Mouse (Mus musculus): ENCODE results near the gene Dlg2. TPM values are rescaled to one million over a fixed set of nuclear protein-coding genes. Genes with fewer than 3 reads are reported as not detected.

The Dlg2 gene
- polyA plus RNA-seq, 1 experiment = 6.0 TPM

- no peak overlapping the region for H3K4me3 ChIP-seq (ENCODE audit: control insufficient read depth, insufficient read depth, low read length)
- TF ChIP-seq POLR2A (IDR thresholded peaks at IDR 0.05; ENCODE audit: control insufficient read depth, extremely low read depth, insufficient read depth, low read length, poor library complexity) = no peak
- H3K27me3 ChIP-seq (ENCODE audit: control insufficient read depth, insufficient read depth, low read length) = no peaks in the 10 kb centered on the region
- H3K36me3 ChIP-seq (ENCODE audit: control insufficient read depth, insufficient read depth, low read length) = no peaks in the 10 kb centered on the region
- no peak overlapping the region for H3K27ac ChIP-seq (ENCODE audit: control insufficient read depth, insufficient read depth, low read length)
- no peaks in the 10 kb centered on the region for H3K4me1 ChIP-seq (replicated peaks; ENCODE audit: control insufficient read depth, insufficient read depth, low read length)
- 86% methylated on average over 5 of the region's 5 CpGs for WGBS
- DNase-seq = no peak
Measured at GRCm38 (mm10) chr7:91412109-91412508, 935.6 kb downstream of the Dlg2 start.

DNA sequence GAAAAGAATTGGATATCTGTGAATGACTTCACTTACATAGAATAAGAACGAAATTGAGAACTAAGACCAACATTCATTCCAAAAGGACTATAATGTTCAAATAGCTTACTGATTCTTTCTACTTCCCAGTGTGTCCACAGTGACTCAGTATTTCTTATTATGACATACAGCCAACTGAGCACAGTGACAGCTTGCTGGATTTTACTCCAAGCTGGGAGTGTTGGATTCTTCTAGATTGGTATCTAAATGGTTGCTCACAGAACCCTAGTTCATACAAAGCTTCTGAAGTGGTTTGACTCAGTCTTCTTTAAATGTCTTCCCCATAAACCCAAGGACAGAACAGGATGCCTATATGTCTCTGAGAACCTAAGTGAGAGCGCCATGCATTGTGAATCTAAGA, 937.7 kb downstream of the Dlg2 start:
- 77% methylated on average over 2 of the region's 2 CpGs for WGBS

GRCm38 (mm10) chr7:91414749-91415148, 938.3 kb downstream of the Dlg2 start:
- DNase-seq = no peak
- TF ChIP-seq POLR2A (IDR thresholded peaks at IDR 0.05; ENCODE audit: control insufficient read depth, extremely low read depth, insufficient read depth, low read length, poor library complexity) (no peak), CTCF (IDR thresholded peaks at IDR 0.05; ENCODE audit: borderline replicate concordance, control insufficient read depth, extremely low read depth, insufficient read depth, low read length, poor library complexity) (no peak)
- Histone ChIP-seq H3K4me1 (replicated peaks; ENCODE audit: control insufficient read depth, insufficient read depth, low read length) (no peaks in the 10 kb centered on the region), H3K4me3 (ENCODE audit: control insufficient read depth, insufficient read depth, low read length) (no peak overlapping the region), H3K36me3 (ENCODE audit: control insufficient read depth, insufficient read depth, low read length) (no peaks in the 10 kb centered on the region), H3K27ac (ENCODE audit: control insufficient read depth, insufficient read depth, low read length) (no peak overlapping the region), H3K27me3 (ENCODE audit: control insufficient read depth, insufficient read depth, low read length) (no peaks in the 10 kb centered on the region)
- 94% methylated on average over 2 of the region's 2 CpGs for WGBS

More for the DNA sequence above, 937.7 kb downstream of the Dlg2 start:
- H3K27ac ChIP-seq (ENCODE audit: control insufficient read depth, insufficient read depth, low read length) = no peak overlapping the region
- no peak overlapping the region for H3K4me3 ChIP-seq (ENCODE audit: control insufficient read depth, insufficient read depth, low read length)
- no peaks in the 10 kb centered on the region for H3K27me3 ChIP-seq (ENCODE audit: control insufficient read depth, insufficient read depth, low read length)
- H3K4me1 ChIP-seq (replicated peaks; ENCODE audit: control insufficient read depth, insufficient read depth, low read length) = no peaks in the 10 kb centered on the region
- DNase-seq = no peak
- TF ChIP-seq POLR2A (IDR thresholded peaks at IDR 0.05; ENCODE audit: control insufficient read depth, extremely low read depth, insufficient read depth, low read length, poor library complexity) = no peak
- no peak for TF ChIP-seq CTCF (IDR thresholded peaks at IDR 0.05; ENCODE audit: borderline replicate concordance, control insufficient read depth, extremely low read depth, insufficient read depth, low read length, poor library complexity)
- H3K36me3 ChIP-seq (ENCODE audit: control insufficient read depth, insufficient read depth, low read length) = no peaks in the 10 kb centered on the region

DNA sequence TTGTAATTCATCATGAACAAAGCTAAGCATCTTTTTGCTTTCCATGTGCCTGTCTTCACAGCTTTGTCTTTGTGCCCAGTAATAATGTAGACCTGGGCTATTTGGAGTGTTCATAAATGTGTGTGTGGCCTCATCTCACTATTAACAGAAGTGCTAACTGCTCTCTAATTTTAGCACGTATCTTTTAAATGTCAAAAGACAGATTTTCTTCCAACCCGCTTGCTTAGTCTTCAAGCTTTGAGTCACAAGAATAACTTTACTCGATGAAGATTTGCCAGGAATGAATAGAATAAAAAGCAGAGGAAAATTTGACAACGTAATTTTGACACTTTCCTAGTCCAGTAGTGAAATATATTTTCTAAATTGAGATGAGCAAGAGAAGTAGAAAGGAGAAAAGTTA, 943.7 kb downstream of the Dlg2 start:
- no peaks in the 10 kb centered on the region for H3K4me1 ChIP-seq (replicated peaks; ENCODE audit: control insufficient read depth, insufficient read depth, low read length)
- no peak overlapping the region for H3K4me3 ChIP-seq (ENCODE audit: control insufficient read depth, insufficient read depth, low read length)
- no peaks in the 10 kb centered on the region for H3K36me3 ChIP-seq (ENCODE audit: control insufficient read depth, insufficient read depth, low read length)
- no peaks in the 10 kb centered on the region for H3K27me3 ChIP-seq (ENCODE audit: control insufficient read depth, insufficient read depth, low read length)
- no peak for DNase-seq
- WGBS = 86% methylated on average over 4 of the region's 4 CpGs
- H3K27ac ChIP-seq (ENCODE audit: control insufficient read depth, insufficient read depth, low read length) = no peak overlapping the region
- TF ChIP-seq POLR2A (IDR thresholded peaks at IDR 0.05; ENCODE audit: control insufficient read depth, extremely low read depth, insufficient read depth, low read length, poor library complexity) = no peak
- TF ChIP-seq CTCF (IDR thresholded peaks at IDR 0.05; ENCODE audit: borderline replicate concordance, control insufficient read depth, extremely low read depth, insufficient read depth, low read length, poor library complexity) = no peak

- H3K27me3 ChIP-seq (ENCODE audit: control insufficient read depth, insufficient read depth, low read length) = no peaks in the 10 kb centered on the region
- H3K4me3 ChIP-seq (ENCODE audit: control insufficient read depth, insufficient read depth, low read length) = no peak overlapping the region
- no peak overlapping the region for H3K27ac ChIP-seq (ENCODE audit: control insufficient read depth, insufficient read depth, low read length)
- no peaks in the 10 kb centered on the region for H3K4me1 ChIP-seq (replicated peaks; ENCODE audit: control insufficient read depth, insufficient read depth, low read length)
- H3K36me3 ChIP-seq (ENCODE audit: control insufficient read depth, insufficient read depth, low read length) = no peaks in the 10 kb centered on the region
- 69% methylated on average over 4 of the region's 4 CpGs for WGBS
- no peak for TF ChIP-seq POLR2A (IDR thresholded peaks at IDR 0.05; ENCODE audit: control insufficient read depth, extremely low read depth, insufficient read depth, low read length, poor library complexity)
- TF ChIP-seq CTCF (IDR thresholded peaks at IDR 0.05; ENCODE audit: borderline replicate concordance, control insufficient read depth, extremely low read depth, insufficient read depth, low read length, poor library complexity) = no peak
- DNase-seq = no peak
Measured at GRCm38 (mm10) chr7:91423784-91424183, 947.3 kb downstream of the Dlg2 start.

DNA sequence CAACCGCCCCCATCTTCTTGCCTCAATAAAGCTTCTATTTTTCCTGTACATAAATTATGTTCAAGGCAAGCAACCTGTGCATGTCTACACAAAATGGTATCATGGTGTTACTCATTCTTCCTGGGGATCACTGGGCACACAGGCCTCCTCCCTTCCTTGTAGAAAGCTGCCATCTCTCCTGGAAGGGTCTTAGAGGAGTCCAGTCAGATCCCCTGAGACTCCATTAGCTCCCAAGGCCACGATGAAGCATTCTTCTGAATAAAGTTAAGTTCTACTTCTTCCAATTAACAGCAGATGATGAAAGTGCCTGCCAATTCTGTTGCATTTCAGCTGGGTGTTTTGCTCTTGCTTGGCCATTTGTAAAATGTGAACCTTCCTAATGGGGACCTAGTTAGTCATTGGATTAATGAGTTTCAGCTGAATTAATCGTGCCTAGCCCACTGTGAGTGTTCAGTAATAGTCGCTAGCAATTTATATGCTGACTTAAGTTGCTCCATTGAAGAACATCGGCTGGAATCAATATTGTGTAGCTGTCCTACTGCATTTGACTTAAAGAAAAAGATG, 953.3 kb downstream of the Dlg2 start:
- WGBS = 87% methylated on average over 5 of the region's 5 CpGs
- no peaks in the 10 kb centered on the region for H3K27me3 ChIP-seq (ENCODE audit: control insufficient read depth, insufficient read depth, low read length)
- H3K4me3 ChIP-seq (ENCODE audit: control insufficient read depth, insufficient read depth, low read length) = no peak overlapping the region
- TF ChIP-seq POLR2A (IDR thresholded peaks at IDR 0.05; ENCODE audit: control insufficient read depth, extremely low read depth, insufficient read depth, low read length, poor library complexity) = no peak
- no peak for TF ChIP-seq CTCF (IDR thresholded peaks at IDR 0.05; ENCODE audit: borderline replicate concordance, control insufficient read depth, extremely low read depth, insufficient read depth, low read length, poor library complexity)
- H3K36me3 ChIP-seq (ENCODE audit: control insufficient read depth, insufficient read depth, low read length) = no peaks in the 10 kb centered on the region
- H3K4me1 ChIP-seq (replicated peaks; ENCODE audit: control insufficient read depth, insufficient read depth, low read length) = no peaks in the 10 kb centered on the region
- no peak for DNase-seq
- H3K27ac ChIP-seq (ENCODE audit: control insufficient read depth, insufficient read depth, low read length) = no peak overlapping the region
